Comparison of ENCODE assay signal across 8 mouse cellular contexts in the genomic region with DNA sequence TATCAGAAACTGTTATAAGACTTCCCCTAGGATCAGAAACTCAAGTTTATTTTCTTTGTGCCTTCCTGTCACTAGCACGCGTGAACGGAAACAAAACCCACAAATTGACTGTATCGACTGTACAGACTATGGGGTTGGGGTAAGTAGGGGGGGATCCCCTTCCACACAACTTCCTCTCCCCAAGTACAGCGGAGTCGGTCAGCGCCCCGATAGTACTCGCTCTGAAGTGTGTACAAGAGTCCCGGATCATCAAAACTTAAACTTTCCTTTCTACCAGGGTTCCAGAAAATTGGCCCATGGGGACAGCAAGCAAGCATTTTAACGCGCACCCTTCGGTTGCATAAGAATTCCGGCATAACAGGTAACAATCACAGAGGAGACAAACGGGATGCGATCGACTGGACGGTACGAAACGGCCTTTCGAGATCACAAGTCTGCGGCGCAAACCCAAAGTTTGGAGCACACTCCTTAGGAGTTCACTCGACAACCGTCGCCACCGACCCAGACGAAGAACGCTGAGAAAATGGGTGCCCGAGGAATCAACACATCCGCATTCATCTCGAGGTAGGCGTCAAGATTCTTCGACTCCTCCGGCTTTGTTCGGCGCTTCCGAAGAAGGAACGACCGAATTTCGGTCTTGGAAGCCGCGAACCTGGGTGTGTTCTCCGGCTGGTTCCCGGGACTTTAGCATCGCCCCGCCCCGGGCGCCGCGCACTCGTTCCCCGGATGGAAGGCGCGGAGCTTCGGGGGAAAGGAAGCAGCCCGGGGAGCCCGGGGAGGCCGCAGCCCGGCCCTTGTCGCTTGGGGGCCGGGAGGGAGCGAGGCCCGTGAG. TPM values are rescaled to one million over a fixed set of nuclear protein-coding genes. Genes with fewer than 3 reads are reported as not detected.
DNase-seq lines count a peak whose midpoint lies in the region; ATAC-seq and TF ChIP-seq lines count a peak whose summit lies in the region.

No protein-coding gene starts in this region.

- peaks cover 1% of the 10 kb centered on the region; the same call in 1 of the 2 replicates for H3K4me1 ChIP-seq in bone marrow, adult 2 months (ENCODE audit: control insufficient read depth, insufficient read depth, low read length)
- H3K4me1 ChIP-seq in embryonic fibroblast, embryonic 13.5 days (ENCODE audit: control insufficient read depth, insufficient read depth, low read length): peaks cover 5% of the 10 kb centered on the region
- H3K4me1 ChIP-seq in heart, embryonic 12.5 days (replicated peaks): peaks cover 36% of the 10 kb centered on the region
- peaks cover 32% of the 10 kb centered on the region for H3K4me1 ChIP-seq in kidney, embryonic 16.5 days (ENCODE audit: insufficient read depth, low read length)
- peaks cover 30% of the 10 kb centered on the region for H3K4me1 ChIP-seq in liver, embryonic 16.5 days (ENCODE audit: control insufficient read depth, low read depth, low read length)
- H3K4me1 ChIP-seq in neural tube, embryonic 11.5 days (ENCODE audit: control insufficient read depth, insufficient read depth, low read length): peaks cover 18% of the 10 kb centered on the region
- H3K4me1 ChIP-seq in stomach, embryonic 16.5 days (ENCODE audit: control insufficient read depth, insufficient read depth, low read length): peaks cover 27% of the 10 kb centered on the region

- peak overlapping the region; percentile 96 for H3K9ac ChIP-seq in heart, embryonic 12.5 days
- H3K9ac ChIP-seq in kidney, embryonic 16.5 days (replicated peaks; ENCODE audit: low read length): peak overlapping the region; percentile 100
- peak overlapping the region; percentile 100 for H3K9ac ChIP-seq in liver, embryonic 16.5 days (ENCODE audit: low read depth, low read length)
- H3K9ac ChIP-seq in neural tube, embryonic 11.5 days (ENCODE audit: low read length): peak overlapping the region; percentile 99
- H3K9ac ChIP-seq in stomach, embryonic 16.5 days (ENCODE audit: low read length): peak overlapping the region; percentile 100

- no peaks in the 10 kb centered on the region for H3K9me3 ChIP-seq in heart, embryonic 12.5 days (replicated peaks)
- H3K9me3 ChIP-seq in kidney, embryonic 16.5 days (ENCODE audit: low read length): no peaks in the 10 kb centered on the region
- H3K9me3 ChIP-seq in liver, embryonic 16.5 days (replicated peaks; ENCODE audit: control insufficient read depth, low read length): no peaks in the 10 kb centered on the region
- H3K9me3 ChIP-seq in neural tube, embryonic 11.5 days (ENCODE audit: control insufficient read depth, low read length): no peaks in the 10 kb centered on the region
- no peaks in the 10 kb centered on the region for H3K9me3 ChIP-seq in stomach, embryonic 16.5 days (replicated peaks; ENCODE audit: control insufficient read depth, low read length)

- TF ChIP-seq CTCF in bone marrow, adult 2 months (IDR thresholded peaks at IDR 0.05; ENCODE audit: control insufficient read depth, insufficient read depth, low read length): no peak
- no peak for TF ChIP-seq CTCF in embryonic fibroblast, embryonic 13.5 days (IDR thresholded peaks at IDR 0.05; ENCODE audit: borderline replicate concordance, insufficient read depth, low read length)

- WGBS in bone marrow, adult 2 months: under 1% methylated on average over 64 of the region's 64 CpGs
- under 1% methylated on average over 64 of the region's 64 CpGs for WGBS in heart, embryonic 12.5 days
- under 1% methylated on average over 63 of the region's 64 CpGs for WGBS in kidney, embryonic 16.5 days
- WGBS in liver, embryonic 16.5 days (ENCODE audit: insufficient replicate concordance): under 1% methylated on average over 64 of the region's 64 CpGs
- under 1% methylated on average over 63 of the region's 64 CpGs for WGBS in neural tube, embryonic 11.5 days
- WGBS in stomach, embryonic 16.5 days: under 1% methylated on average over 61 of the region's 64 CpGs

- peaks cover 2% of the 10 kb centered on the region; the same call in 1 of the 2 replicates for H3K36me3 ChIP-seq in heart, embryonic 12.5 days
- no peaks in the 10 kb centered on the region for H3K36me3 ChIP-seq in kidney, embryonic 16.5 days (ENCODE audit: insufficient read depth, low read length)
- no peaks in the 10 kb centered on the region for H3K36me3 ChIP-seq in liver, embryonic 16.5 days (ENCODE audit: control insufficient read depth, insufficient read depth)
- no peaks in the 10 kb centered on the region for H3K36me3 ChIP-seq in neural tube, embryonic 11.5 days (ENCODE audit: control insufficient read depth, insufficient read depth, low read length)
- H3K36me3 ChIP-seq in stomach, embryonic 16.5 days (ENCODE audit: control insufficient read depth, insufficient read depth, low read length): no peaks in the 10 kb centered on the region

- peak overlapping the region; percentile 95 for H3K27ac ChIP-seq in bone marrow, adult 2 months (ENCODE audit: control insufficient read depth, insufficient read depth, low read depth, low read length, poor library complexity)
- H3K27ac ChIP-seq in embryonic fibroblast, embryonic 13.5 days (ENCODE audit: insufficient read depth, low read length): peak overlapping the region; percentile 88
- H3K27ac ChIP-seq in heart, embryonic 12.5 days (ENCODE audit: poor library complexity, severe bottlenecking): peak overlapping the region; percentile 98
- peak overlapping the region; percentile 99 for H3K27ac ChIP-seq in kidney, embryonic 16.5 days (ENCODE audit: low read length)
- peak overlapping the region; percentile 99 for H3K27ac ChIP-seq in liver, embryonic 16.5 days (ENCODE audit: low read length)
- H3K27ac ChIP-seq in neural tube, embryonic 11.5 days (ENCODE audit: low read depth, low read length): peak overlapping the region; percentile 97
- peak overlapping the region; percentile 99 for H3K27ac ChIP-seq in stomach, embryonic 16.5 days (ENCODE audit: low read length)

- ATAC-seq in heart, embryonic 12.5 days (ENCODE audit: insufficient number of reproducible peaks, low FRiP score): peak; percentile 65
- ATAC-seq in kidney, embryonic 16.5 days (ENCODE audit: low FRiP score, low TSS enrichment): peak; percentile 52; the same call in 1 of the 2 replicates
- ATAC-seq in liver, embryonic 16.5 days (ENCODE audit: low read depth): peak; percentile 63
- ATAC-seq in neural tube, embryonic 11.5 days (ENCODE audit: insufficient read depth, low FRiP score, low TSS enrichment): peak; percentile 56
- peak; percentile 49 for ATAC-seq in stomach, embryonic 16.5 days (ENCODE audit: insufficient read depth, low FRiP score)

- H3K4me2 ChIP-seq in heart, embryonic 12.5 days: peak overlapping the region; percentile 91
- peak overlapping the region; percentile 64 for H3K4me2 ChIP-seq in kidney, embryonic 16.5 days (replicated peaks; ENCODE audit: low read depth, low read length)
- peak overlapping the region; percentile 82 for H3K4me2 ChIP-seq in liver, embryonic 16.5 days (ENCODE audit: low read depth, low read length)
- peak overlapping the region; percentile 84 for H3K4me2 ChIP-seq in neural tube, embryonic 11.5 days (ENCODE audit: low read depth)
- peak overlapping the region; percentile 82 for H3K4me2 ChIP-seq in stomach, embryonic 16.5 days (ENCODE audit: low read depth, low read length)

- H3K4me3 ChIP-seq in bone marrow, adult 2 months (replicated peaks; ENCODE audit: control insufficient read depth, low read depth, low read length): peak overlapping the region; percentile 91
- peak overlapping the region; percentile 89 for H3K4me3 ChIP-seq in embryonic fibroblast, embryonic 13.5 days (ENCODE audit: insufficient read depth, low read length)
- peak overlapping the region; percentile 75 for H3K4me3 ChIP-seq in heart, embryonic 12.5 days
- peak overlapping the region; percentile 91 for H3K4me3 ChIP-seq in kidney, embryonic 16.5 days (ENCODE audit: low read length)
- peak overlapping the region; percentile 96 for H3K4me3 ChIP-seq in liver, embryonic 16.5 days (ENCODE audit: low read depth, low read length)
- peak overlapping the region; percentile 97 for H3K4me3 ChIP-seq in neural tube, embryonic 11.5 days (ENCODE audit: low read depth, low read length)
- peak overlapping the region; percentile 95 for H3K4me3 ChIP-seq in stomach, embryonic 16.5 days (replicated peaks; ENCODE audit: low read length)

- H3K27me3 ChIP-seq in heart, embryonic 12.5 days (replicated peaks): no peaks in the 10 kb centered on the region
- H3K27me3 ChIP-seq in kidney, embryonic 16.5 days (ENCODE audit: insufficient read depth, low read length): no peaks in the 10 kb centered on the region
- no peaks in the 10 kb centered on the region for H3K27me3 ChIP-seq in liver, embryonic 16.5 days (ENCODE audit: control insufficient read depth, insufficient read depth, low read depth, low read length)
- H3K27me3 ChIP-seq in neural tube, embryonic 11.5 days (ENCODE audit: control insufficient read depth, insufficient read depth, low read length): no peaks in the 10 kb centered on the region
- H3K27me3 ChIP-seq in stomach, embryonic 16.5 days (ENCODE audit: control insufficient read depth, insufficient read depth, low read length): no peaks in the 10 kb centered on the region

- peak; percentile 79 to 83 for DNase-seq in B cell, adult 2 months
- DNase-seq in neural tube, embryonic 11.5 days (ENCODE audit: low spot score): peak; percentile 69

- TF ChIP-seq POLR2A in bone marrow, adult 2 months (IDR thresholded peaks at IDR 0.05; ENCODE audit: borderline replicate concordance, control insufficient read depth, low read depth, low read length): peak; percentile 53; the same call in 1 of the 2 replicates
- no peak for TF ChIP-seq POLR2A in embryonic fibroblast, embryonic 13.5 days (IDR thresholded peaks at IDR 0.05; ENCODE audit: low read depth, low read length)

RNA-seq across cellular contexts. Expression of gene Lsm14a, which starts 4.5 kb away (rescaled TPM):
- 60.4 and 64.8 TPM in 2 replicates for polyA plus RNA-seq in bone marrow, adult 2 months (2011; ENCODE audit: insufficient read depth, insufficient read length, low replicate concordance, missing spikeins)
- 131 and 166 TPM in 2 replicates for polyA plus RNA-seq in embryonic fibroblast, embryonic 13.5 days (2011; ENCODE audit: insufficient read length, low read depth, missing spikeins)
- polyA plus RNA-seq in heart, embryonic 12.5 days (2016; fragmentation: Nextera tagmentation; extraction: Ambion mirVana): 80.3 and 82.9 TPM in 2 replicates
- 90.6 and 92.1 TPM in 2 replicates for polyA plus RNA-seq in kidney, embryonic 16.5 days (2015; fragmentation: Nextera tagmentation; extraction: Ambion mirVana)
- polyA plus RNA-seq in liver, embryonic 16.5 days (2015; fragmentation: Nextera tagmentation; extraction: Ambion mirVana): 38.3 and 38.7 TPM in 2 replicates
- 63.9 and 67.2 TPM in 2 replicates for polyA plus RNA-seq in neural tube, embryonic 11.5 days (2014; fragmentation: Nextera tagmentation; extraction: Ambion mirVana)
- 69.1 and 76.1 TPM in 2 replicates for polyA plus RNA-seq in stomach, embryonic 16.5 days (2015; fragmentation: Nextera tagmentation; extraction: Ambion mirVana)

Comparison
In these comparisons a context has a peak if more than half of its experiments do, and no peak if none do; other contexts are left out.
1. Peak in every context shown above with its lines: DNase-seq, ATAC-seq, H3K4me3 ChIP-seq and H3K27ac ChIP-seq.